Mouse (Mus musculus) thymus, adult 2 months (tissue): ENCODE measurements at regions not wholly inside any gene's neighbourhood (a gene's known extent, or its start where the extent isn't known, plus 50 kb on each side); places are given as distances from the start of the nearest gene placed in this dataset.

Experiments
- CTCF ChIP-seq: fragments of 200-500 bp; IDR thresholded peaks from 2 replicates; pipeline ENCODE4 v1.5.1; 2012; ENCODE audit warnings: mild to moderate bottlenecking, control low read depth, low read length, moderate library complexity, borderline replicate concordance; ENCODE audit not compliant: control insufficient read depth, poor library complexity, insufficient read depth; ENCODE audit errors: extremely low read depth
- POLR2A ChIP-seq: fragments of 200-500 bp; IDR thresholded peaks from 2 replicates; pipeline ENCODE4 v1.6.1; 2012; ENCODE audit warnings: mild to moderate bottlenecking, low read length, control low read depth, moderate library complexity; ENCODE audit not compliant: control insufficient read depth, poor library complexity, insufficient read depth; ENCODE audit errors: extremely low read depth

GRCm38 (mm10) chrX:166980504-166980903 is 228.6 kb downstream of the Tmsb4x start:
- TF ChIP-seq POLR2A (no peak), CTCF (no peak)
